Mouse (Mus musculus) monocyte, adult 2 months (primary cell): ENCODE data around the gene Hint3.

Experiments used
- DNase-seq, 2 experiments: peaks; one replicate each; pipeline ENCODE4 v3.0.0; 2022; ENCODE audit warnings: low spot score in 2 of 2, low read depth in 1 of 2

The Hint3 gene

DNA sequence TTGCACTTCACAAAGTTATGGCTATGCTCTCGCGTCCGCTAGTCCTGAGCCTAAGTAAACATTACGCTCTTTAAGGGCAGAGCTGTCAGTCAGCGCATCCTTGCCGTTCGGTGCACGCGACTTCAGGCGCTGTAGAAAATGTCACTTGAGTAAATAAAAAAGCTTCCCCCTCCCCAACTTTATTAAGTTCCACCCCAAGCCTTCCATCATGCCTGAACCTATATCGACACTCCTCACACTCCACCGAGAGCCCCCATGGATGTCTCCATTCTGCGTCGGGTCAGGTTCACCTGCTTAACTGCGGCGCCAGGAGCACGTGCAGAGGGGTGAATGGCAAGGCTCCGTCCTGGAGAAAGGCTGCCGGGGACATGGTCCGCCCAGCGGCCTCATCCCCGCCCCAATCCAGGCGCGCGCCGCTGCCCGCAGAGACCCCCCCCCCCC, 29.3 kb downstream of the Hint3 start:
- DNase-seq: no peak

DNA sequence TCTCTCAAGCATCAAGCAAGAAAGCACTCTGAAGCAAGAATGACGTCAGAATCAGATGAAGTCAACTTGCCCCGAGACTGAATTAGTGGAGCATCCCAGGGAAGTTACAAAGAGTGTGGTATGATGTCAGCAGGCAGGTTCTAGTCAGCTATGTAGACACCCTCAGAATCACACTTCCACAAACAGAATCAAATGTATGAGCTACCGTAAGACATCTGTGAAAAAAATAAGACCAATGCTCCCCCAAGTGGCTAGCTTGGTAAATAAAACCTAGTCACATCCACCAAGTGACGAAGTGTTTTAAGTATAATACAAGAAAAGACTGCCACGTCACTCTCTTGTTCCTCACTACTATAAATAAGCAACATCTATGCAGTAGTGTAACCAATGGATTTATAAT, 42.4 kb downstream of the Hint3 start:
- no peak for DNase-seq

DNA sequence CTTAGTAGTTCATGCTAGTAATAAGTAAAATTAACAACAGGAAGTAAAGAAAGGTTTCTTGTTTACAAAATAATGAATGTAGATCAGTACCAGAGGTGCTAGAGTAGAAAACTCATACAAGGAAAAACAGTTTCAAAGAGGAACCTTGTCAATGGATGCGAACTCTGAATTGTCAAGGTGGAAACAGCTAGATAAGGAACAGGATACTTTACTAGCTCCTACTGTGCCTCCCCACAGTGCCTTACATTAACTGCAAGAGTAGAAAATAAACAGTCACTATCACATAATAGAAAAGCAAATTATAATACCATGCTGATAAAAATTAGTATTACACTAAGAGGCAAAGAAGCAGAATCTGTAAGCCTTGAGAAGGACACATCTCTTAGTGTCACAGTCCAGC, 43.7 kb downstream of the Hint3 start:
- no peak for DNase-seq

DNA sequence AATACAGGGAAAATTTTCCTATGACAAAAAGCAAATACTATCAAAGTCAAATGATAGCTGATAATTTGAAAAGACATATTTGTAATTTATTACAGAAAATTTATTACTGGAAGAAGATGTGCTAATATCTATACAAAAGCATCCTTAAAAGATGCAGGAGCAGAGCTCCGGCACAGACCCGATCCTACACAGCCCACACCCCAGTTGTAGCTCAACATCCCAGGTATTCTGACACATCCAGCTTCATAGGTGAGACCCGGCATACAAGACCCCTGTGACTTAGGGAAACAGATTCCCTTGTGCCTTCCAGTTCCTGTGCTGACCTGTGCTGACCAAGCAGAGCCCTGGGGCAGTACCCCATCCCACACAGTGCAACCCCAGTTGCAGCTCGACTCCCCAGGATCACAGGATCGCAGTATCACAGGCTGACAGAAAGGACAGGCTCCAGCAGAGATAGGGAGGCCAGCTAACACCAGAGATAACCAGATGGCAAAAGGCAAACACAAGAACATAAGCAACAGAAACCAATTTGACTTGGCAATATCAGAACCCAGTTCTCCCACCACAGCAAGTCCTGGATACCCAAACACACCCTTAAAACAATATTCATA, 51.7 kb downstream of the Hint3 start:
- no peak for DNase-seq

DNA sequence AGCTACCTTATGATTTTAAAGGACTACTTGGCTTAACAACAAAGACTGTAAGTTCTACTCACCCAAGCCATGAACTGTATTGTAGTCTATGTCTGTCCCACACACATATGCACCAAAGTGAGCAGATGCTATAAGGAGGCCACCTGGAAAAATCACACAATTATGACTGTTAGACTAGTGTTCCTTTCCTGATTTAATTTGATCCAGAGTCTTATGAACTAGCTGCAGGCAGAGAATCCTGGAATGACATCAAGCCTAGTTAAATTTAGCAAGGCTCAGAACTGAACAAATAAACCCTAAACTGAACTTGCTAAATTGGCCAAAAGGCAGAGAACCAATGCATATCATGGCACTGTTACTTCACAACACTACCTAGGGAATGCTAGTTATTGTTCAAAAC, 63.1 kb downstream of the Hint3 start:
- no peak for DNase-seq

DNA sequence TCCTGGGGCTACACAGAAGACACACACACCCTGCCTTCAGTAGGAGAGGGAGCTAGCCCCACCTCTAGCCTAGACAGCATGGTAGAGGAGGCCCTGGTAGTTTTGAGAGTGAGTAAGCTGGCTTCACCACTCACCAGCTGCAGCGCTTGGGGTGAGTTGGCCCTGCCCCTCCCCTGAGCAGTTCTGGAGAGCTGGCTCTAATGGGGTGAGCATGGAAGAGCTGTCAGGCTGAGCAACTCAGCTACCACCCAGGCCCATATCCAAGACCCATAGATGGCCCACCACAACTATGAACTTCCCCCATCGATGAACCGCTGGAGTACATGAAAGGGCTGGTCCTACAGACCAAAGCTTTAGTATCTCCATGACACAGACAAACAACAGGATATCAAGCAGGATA, 64.8 kb downstream of the Hint3 start:
- no peak for DNase-seq
